Mouse (Mus musculus) lung, postnatal 0 days (tissue): Measurements from ENCODE around the gene Lrrc25. TPM values are rescaled to one million over a fixed set of nuclear protein-coding genes. Genes with fewer than 3 reads are reported as not detected.

ENCODE experiments used
- ATAC-seq: fragments of 200-750 bp; cut with Nextera tagmentation; 2 replicates; pipeline ENCODE4 v1.8.0; 2017; ENCODE audit warnings: moderate library complexity
- DNase-seq: peaks from one replicate; pipeline ENCODE4 v3.0.0-alpha.2; 2016; ENCODE audit warnings: low spot score
- H3K27ac ChIP-seq: fragments of 300-500 bp; sonication (generic); 2 replicates; pipeline ENCODE4 v1.5.1; 2014; ENCODE audit warnings: antibody characterized with exemption, mild to moderate bottlenecking, low read length, mixed read lengths
- H3K27me3 ChIP-seq: fragments of 300-500 bp; sonication (generic); replicated peaks from 2 replicates; pipeline ENCODE4 v1.6.1; 2014; ENCODE audit warnings: low read length, mixed read lengths; ENCODE audit not compliant: insufficient read depth
- H3K36me3 ChIP-seq: fragments of 300-500 bp; sonication (generic); 2 replicates; pipeline ENCODE4 v1.6.1; 2014; ENCODE audit warnings: low read length, mixed read lengths; ENCODE audit not compliant: insufficient read depth
- H3K4me1 ChIP-seq: fragments of 300-500 bp; sonication (generic); 2 replicates; pipeline ENCODE4 v1.6.1; 2014; ENCODE audit warnings: antibody characterized with exemption, low read depth, low read length, mixed read lengths; ENCODE audit not compliant: insufficient read depth
- H3K4me2 ChIP-seq: fragments of 300-500 bp; sonication (generic); replicated peaks from 2 replicates; pipeline ENCODE4 v1.6.1; 2014; ENCODE audit warnings: low read depth, mild to moderate bottlenecking, low read length, moderate library complexity, mixed read lengths
- H3K4me3 ChIP-seq: fragments of 300-500 bp; sonication (generic); 2 replicates; pipeline ENCODE4 v1.5.1; 2014; ENCODE audit warnings: low read depth, low read length
- H3K9ac ChIP-seq: fragments of 300-500 bp; sonication (generic); replicated peaks from 2 replicates; pipeline ENCODE4 v1.6.1; 2014; ENCODE audit warnings: low read depth, mild to moderate bottlenecking
- H3K9me3 ChIP-seq: fragments of 300-500 bp; sonication (generic); 2 replicates; pipeline ENCODE4 v1.6.1; 2016; ENCODE audit warnings: low read length, mixed read lengths
- CTCF ChIP-seq: IDR thresholded peaks from 2 replicates; pipeline ENCODE4 v1.5.1; 2016; ENCODE audit warnings: antibody characterized with exemption, mild to moderate bottlenecking
- EP300 ChIP-seq: IDR thresholded peaks from 2 replicates; pipeline ENCODE4 v1.6.1; 2016; ENCODE audit warnings: antibody characterized with exemption, mild to moderate bottlenecking, control low read depth
- WGBS: fragments of 180-500 bp; shearing (Covaris S2); extraction: QIAGEN DNeasy Blood & Tissue Kit; methylation state at CpG from one replicate; pipeline ENCODE4 v1.1.7; 2014; 5-methylcytosine and 5-hydroxymethylcytosine counted together
- polyA plus RNA-seq: library from polyadenylated mRNA; unstranded; fragments of >200 nt; fragmentation: Nextera tagmentation; extraction: Ambion mirVana; gene quantifications from 2 replicates; pipeline ENCODE4 v1.2.1, GENCODE M21; 2015

Gene Lrrc25
- polyA plus RNA-seq, 1 experiment from 2014 or later, result 4.2 TPM

GRCm38 (mm10) chr8:70629574-70630531 lies 13.9 kb downstream of the Lrrc25 start:
- no peaks in the 10 kb centered on the region for H3K27me3 ChIP-seq
- peak; percentile 87 for ATAC-seq
- peak; percentile 91 for DNase-seq
- H3K9me3 ChIP-seq, result no peaks in the 10 kb centered on the region
- H3K36me3 ChIP-seq, result no peaks in the 10 kb centered on the region
- peaks cover 11% of the 10 kb centered on the region; the same call in 1 of the 2 replicates for H3K4me1 ChIP-seq
- H3K4me3 ChIP-seq, result peak overlapping the region; percentile 31
- H3K9ac ChIP-seq, result no peak overlapping the region
- 0 out of 2 replicates have a peak overlapping the region, but pooled peaks have one; percentile 26 for H3K27ac ChIP-seq
- under 1% methylated on average over 60 of the region's 60 CpGs for WGBS
- peak; percentile 100 for TF ChIP-seq CTCF
- TF ChIP-seq EP300, result no peak
- peak overlapping the region; percentile 60 for H3K4me2 ChIP-seq

- H3K4me1 ChIP-seq, result peaks cover 11% of the 10 kb centered on the region; the same call in 1 of the 2 replicates
- peak overlapping the region; percentile 60; the same call in 1 of the 2 replicates for H3K4me2 ChIP-seq
- no peaks in the 10 kb centered on the region for H3K36me3 ChIP-seq
- no peak overlapping the region for H3K9ac ChIP-seq
- no peaks in the 10 kb centered on the region for H3K9me3 ChIP-seq
- no peak overlapping the region for H3K4me3 ChIP-seq
- ATAC-seq, result peak; percentile 59
- no peak overlapping the region for H3K27ac ChIP-seq
- TF ChIP-seq CTCF (no peak), EP300 (no peak)
- H3K27me3 ChIP-seq, result no peaks in the 10 kb centered on the region
- DNase-seq, result peak; percentile 84
- 14% methylated on average over 22 of the region's 22 CpGs for WGBS
Measured at GRCm38 (mm10) chr8:70630532-70631381, 14.8 kb downstream of the Lrrc25 start.

- 15% methylated on average over 24 of the region's 24 CpGs for WGBS
- Histone ChIP-seq H3K27ac (no peak overlapping the region), H3K4me3 (no peak overlapping the region), H3K4me1 (peaks cover 11% of the 10 kb centered on the region; the same call in 1 of the 2 replicates), H3K27me3 (no peaks in the 10 kb centered on the region), H3K36me3 (no peaks in the 10 kb centered on the region), H3K4me2 (0 out of 2 replicates have a peak overlapping the region, but pooled peaks have one; percentile 11), H3K9ac (no peak overlapping the region), H3K9me3 (no peaks in the 10 kb centered on the region)
- DNase-seq (peak; percentile 55), ATAC-seq (no peak)
- TF ChIP-seq EP300, result no peak
- no peak for TF ChIP-seq CTCF
Measured at GRCm38 (mm10) chr8:70631436-70631835, 15.5 kb downstream of the Lrrc25 start.

GRCm38 (mm10) chr8:70632346-70632892 lies 16.5 kb downstream of the Lrrc25 start, which contains the start of gene Gdf15:
TSS of gene Gdf15 (minus strand) at chr8:70632456.
- Histone ChIP-seq H3K36me3 (no peaks in the 10 kb centered on the region), H3K4me3 (no peak within 1 kb of the TSS), H3K27ac (no peak within 1 kb of the TSS), H3K4me2 (0 out of 2 replicates have a peak within 1 kb of the TSS, but pooled peaks have one; percentile 11), H3K27me3 (no peaks in the 10 kb centered on the region), H3K4me1 (peaks cover 11% of the 10 kb centered on the region; the same call in 1 of the 2 replicates), H3K9ac (no peak within 1 kb of the TSS), H3K9me3 (no peaks in the 10 kb centered on the region)
- ATAC-seq (no peak), DNase-seq (peak; percentile 4)
- 78% methylated on average over 6 of the region's 6 CpGs for WGBS
- TF ChIP-seq CTCF (no peak), EP300 (no peak)

GRCm38 (mm10) chr8:70634066-70634465 lies 18.1 kb downstream of the Lrrc25 start:
- 24% methylated on average over 6 of the region's 6 CpGs for WGBS

More at GRCm38 (mm10) chr8:70634066-70634465, 18.1 kb downstream of the Lrrc25 start:
- Histone ChIP-seq H3K4me1 (peaks cover 11% of the 10 kb centered on the region; the same call in 1 of the 2 replicates), H3K27ac (no peak overlapping the region), H3K36me3 (no peaks in the 10 kb centered on the region), H3K4me2 (no peak overlapping the region), H3K9ac (no peak overlapping the region), H3K9me3 (no peaks in the 10 kb centered on the region), H3K27me3 (no peaks in the 10 kb centered on the region), H3K4me3 (no peak overlapping the region)
- ATAC-seq (peak; percentile 39), DNase-seq (peak; percentile 67)
- TF ChIP-seq EP300 (peak; percentile 79; the same call in 1 of the 2 replicates), CTCF (no peak)
